Mouse (Mus musculus): ENCODE results near the gene Gm49711.
"Not testable (repeated sequence)": the region's sequence is repeated elsewhere in the genome, so short reads cannot be mapped to it uniquely, and the experiment has no call there.

Gm49711 gene

GRCm38 (mm10) chr16:92183477-92183876 is 125.4 kb downstream of the Gm49711 start:
- DNase-seq (ENCODE audit: low spot score): no peak

- no peak for DNase-seq (ENCODE audit: low spot score)
Measured at GRCm38 (mm10) chr16:92190603-92191002, 132.5 kb downstream of the Gm49711 start.

GRCm38 (mm10) chr16:92195094-92195493 is 137.0 kb downstream of the Gm49711 start:
- no peak for DNase-seq (ENCODE audit: low spot score)

- DNase-seq (ENCODE audit: low spot score): no peak
Measured at GRCm38 (mm10) chr16:92196741-92197331, 138.7 kb downstream of the Gm49711 start.

DNA sequence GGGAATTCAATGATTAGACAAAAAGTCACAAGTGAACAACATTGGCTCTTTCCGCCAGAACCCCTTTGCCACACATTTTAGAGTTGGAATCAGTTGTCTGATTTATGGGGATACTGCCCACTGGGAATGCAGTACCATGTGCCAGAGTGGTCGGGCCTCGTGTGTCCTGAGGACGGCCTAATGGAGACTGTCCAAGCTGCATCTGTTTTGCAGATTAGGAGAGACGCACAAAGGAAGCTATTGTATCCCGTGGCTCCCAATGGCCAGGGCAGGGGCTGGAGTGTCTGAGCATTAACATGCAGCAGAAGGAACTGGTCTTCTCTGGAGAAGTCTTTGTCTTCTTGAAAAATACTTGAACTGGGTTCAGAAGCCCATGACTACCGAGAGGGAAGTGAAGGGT is 142.5 kb downstream of the Gm49711 start:
- no peak for DNase-seq (ENCODE audit: low spot score)

DNA sequence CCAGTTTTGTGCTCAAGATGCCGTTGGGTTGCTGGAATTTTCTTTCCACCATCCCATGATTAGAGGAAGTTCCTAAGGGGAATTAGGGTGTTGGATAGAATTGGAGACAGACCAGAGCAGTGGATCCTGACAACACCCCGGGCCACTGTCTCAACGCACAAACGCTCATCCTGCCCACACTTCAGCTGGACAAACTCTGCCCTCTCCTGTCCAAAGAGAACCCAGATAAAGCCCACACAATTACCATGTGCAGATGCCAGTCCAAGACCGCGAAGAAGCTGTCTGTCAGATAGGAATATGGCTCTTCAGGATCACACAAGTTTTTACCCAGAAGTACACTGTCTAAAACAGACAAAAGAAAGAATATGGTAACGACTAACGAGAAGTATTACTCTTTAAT is 145.5 kb downstream of the Gm49711 start:
- no peak for DNase-seq (ENCODE audit: low spot score)

DNA sequence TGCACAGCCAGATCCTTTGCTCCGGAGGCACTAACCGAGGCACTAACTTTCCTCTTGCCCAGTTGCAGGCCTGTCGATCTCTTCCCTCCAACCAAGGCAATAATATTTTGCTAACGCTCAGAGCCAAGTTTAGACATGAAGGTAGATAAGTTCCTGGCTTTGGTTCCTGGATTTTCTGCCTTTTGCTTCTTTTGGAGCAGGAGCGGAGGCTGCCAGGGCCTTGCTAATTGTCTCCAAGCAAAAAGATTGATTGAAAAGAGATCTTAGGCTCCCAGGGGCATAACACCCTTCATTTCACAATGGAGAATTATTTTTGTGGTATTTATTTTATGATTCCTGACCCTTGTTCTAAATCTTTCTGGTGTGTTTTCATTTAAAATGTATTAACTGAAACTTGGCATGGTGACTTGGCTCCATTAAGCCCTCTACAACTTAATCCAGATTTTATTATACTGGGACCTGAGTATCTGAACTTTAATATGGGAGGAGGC is 151.2 kb downstream of the Gm49711 start:
- no peak for DNase-seq (ENCODE audit: low spot score)

- DNase-seq (ENCODE audit: low spot score): not testable (repeated sequence)
Measured at GRCm38 (mm10) chr16:92210316-92210715, 152.2 kb downstream of the Gm49711 start.

- DNase-seq (ENCODE audit: low spot score): not testable (repeated sequence)
Measured at GRCm38 (mm10) chr16:92213911-92214310, 155.8 kb downstream of the Gm49711 start.

DNA sequence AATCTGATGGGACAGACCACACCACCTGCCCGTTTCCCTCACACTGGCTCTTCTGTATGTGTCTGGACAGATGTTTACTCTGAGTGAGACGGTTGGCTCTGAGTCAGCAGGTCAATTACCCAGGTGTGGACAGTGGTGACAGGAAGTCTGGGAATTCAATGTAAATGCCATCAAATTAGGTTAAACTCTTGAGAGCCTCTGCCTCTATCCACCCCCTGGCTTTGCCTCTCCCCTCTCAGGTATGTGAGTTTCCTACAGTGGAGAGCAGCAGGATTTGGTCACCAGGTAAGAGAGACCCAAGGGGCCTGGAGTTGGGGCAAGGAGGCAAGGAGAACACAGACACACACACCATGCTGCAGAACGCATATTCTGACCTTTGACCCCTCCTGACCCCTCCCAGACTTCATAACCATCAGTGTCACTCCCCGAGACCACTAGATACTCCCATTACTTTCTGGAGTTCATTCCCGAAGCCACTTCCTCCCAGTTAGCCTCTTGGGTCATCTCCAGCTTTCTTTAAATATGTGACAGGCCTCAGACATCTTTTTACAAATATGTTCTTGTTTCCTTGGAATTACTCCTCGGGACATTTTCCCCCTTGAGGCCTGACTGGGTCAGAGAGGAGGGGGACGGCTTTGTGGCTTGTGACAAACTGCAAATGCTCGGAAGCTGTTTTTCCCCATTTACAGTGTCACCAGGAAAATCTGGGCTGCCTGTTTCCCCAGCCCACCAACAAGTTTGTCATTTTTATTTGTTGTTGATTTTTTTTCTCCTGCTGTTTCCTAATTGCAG is 157.7 kb downstream of the Gm49711 start:
- DNase-seq (ENCODE audit: low spot score): no peak

- DNase-seq (ENCODE audit: low spot score): no peak
Measured at GRCm38 (mm10) chr16:92220754-92221153, 162.6 kb downstream of the Gm49711 start.

- no peak for DNase-seq (ENCODE audit: low spot score)
Measured at GRCm38 (mm10) chr16:92228332-92228919, 170.3 kb downstream of the Gm49711 start.

DNA sequence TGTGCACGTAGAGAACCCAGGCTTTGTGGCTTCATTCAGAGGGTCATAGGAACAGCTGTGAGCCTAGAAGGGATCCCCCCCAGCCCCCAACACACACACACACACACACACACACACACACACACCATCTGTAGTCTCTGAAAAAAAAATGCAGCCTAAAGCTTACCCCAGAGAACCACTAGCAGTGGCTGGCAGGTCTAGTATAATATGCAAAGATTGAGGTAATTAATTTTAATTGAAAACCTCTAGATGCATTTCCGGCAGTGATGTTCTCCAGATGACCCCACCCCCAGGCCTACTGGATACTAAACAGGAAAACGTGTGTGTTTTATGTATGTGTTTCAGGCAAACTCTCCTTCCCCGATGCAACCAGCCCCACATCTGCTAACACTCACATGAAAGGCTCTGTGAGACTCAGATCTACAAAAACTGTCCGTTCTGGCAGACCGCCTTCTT is 172.4 kb downstream of the Gm49711 start:
- DNase-seq (ENCODE audit: low spot score): no peak

GRCm38 (mm10) chr16:92234530-92234929 is 176.4 kb downstream of the Gm49711 start:
- DNase-seq (ENCODE audit: low spot score): no peak

- no peak for DNase-seq (ENCODE audit: low spot score)
Measured at GRCm38 (mm10) chr16:92235222-92235621, 177.1 kb downstream of the Gm49711 start.
